Mouse (Mus musculus) CD4-positive, CD25-positive, alpha-beta regulatory T cell, adult 2 months (primary cell): ENCODE data around the gene Pecr.

ENCODE experiments used
- DNase-seq: peaks from one replicate; pipeline ENCODE4 v3.0.0-alpha.2; 2012; ENCODE audit warnings: low read depth, low spot score

Pecr gene

DNA sequence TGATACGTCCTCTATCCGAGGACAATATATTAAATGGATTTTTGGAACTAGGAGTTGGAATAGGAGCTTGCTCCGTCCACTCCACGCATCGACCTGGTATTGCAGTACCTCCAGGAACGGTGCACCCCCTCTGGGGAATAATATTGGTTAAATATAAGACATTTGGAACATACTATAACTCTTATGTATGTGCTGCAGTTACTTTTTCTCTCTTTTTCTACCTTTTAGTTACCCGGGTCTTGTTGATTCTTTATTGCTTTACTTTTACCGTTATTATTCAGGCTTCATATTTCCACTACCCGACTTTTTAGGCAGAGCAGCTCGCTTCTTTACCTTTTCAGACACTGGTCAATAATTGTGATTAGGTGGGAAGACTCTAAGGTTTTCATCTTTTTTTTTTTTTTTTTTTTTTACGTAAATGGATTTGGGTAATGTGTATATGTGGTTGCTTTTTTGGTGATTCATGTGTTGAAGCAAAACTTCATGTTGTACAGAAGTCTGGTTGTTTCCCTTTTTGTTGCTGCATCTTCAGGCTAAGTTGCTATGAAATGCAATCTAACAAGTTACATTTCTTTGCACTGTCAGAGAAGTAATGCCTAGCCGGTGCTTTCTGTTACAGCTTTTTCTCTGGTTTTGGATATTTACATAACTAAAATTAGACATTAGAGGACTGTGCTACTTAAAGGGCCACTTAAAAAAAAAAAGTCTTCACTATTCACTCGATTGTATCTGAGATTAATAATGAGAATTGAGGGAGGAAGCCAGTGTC lies 46.9 kb downstream of the Pecr start:
- DNase-seq: no peak

DNA sequence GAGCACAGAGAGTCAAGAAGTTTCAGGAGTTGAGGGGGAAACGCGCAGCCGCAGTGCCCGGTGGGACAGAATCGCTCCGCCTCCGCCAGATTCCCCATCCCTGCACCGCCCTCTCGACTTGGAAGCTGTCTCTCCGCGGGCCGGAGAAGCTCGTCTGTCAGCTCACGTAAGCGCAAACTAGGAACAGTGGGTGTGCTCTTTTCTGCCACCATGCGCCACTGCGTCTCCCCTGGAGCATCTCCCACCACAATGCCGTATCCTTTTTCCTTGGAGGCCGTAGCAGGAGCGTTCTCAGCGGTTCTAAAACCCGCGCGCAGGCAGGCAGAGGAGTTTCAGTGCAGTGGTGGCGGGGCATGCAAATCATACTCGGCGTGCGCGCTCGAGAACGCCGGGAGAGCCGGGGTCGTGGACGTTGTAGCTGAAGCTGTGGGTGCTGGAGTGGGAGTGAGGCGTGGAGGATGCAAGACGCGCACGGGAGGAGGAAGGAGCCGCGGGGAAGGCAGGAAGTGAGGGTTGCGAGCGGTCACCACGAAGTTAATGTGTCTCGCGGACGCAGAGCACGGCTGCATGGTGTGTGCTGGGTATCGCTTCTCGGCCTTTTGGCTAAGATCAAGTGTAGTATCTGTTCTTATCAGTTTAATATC lies 47.6 kb downstream of the Pecr start:
- peak; percentile 59 for DNase-seq

DNA sequence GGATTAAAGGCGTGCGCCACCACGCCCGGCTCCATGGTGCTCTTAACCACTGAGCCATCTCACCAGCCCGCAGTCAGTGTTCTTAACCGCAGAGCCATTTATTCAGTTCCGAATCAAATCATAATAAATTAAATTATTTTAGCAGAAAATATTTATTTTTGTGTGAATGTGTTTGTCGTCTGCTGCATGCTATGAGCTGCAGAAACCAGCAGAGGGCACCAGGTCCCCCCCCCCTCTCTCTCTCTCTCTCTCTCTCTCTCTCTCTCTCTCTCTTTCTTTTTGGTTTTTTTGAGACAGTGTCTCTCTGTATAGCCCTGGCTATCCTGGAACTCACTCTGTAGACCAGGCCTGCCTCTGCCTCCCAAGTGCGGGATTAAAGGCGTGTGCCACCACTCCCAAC lies 51.5 kb downstream of the Pecr start:
- peak; percentile 34 for DNase-seq

DNA sequence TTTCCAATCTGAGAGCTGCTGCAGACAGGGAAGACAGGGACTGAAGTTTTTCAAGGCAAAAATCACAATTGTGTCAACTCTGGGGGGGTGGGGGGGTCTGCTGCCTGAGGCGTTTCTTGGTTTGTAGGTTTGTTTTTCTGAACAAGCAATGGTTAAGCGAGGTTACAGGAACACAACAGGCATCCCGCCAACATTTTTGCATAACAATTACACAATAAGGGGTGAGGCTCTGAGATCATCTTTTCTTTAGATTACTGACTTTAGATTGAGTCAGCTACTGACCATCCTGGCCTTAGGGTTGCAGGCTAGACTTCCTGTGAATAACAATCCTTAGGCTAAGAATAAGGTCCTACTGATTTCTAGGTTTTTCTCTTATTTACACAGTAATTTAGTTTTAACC lies 55.1 kb downstream of the Pecr start:
- DNase-seq: no peak

DNA sequence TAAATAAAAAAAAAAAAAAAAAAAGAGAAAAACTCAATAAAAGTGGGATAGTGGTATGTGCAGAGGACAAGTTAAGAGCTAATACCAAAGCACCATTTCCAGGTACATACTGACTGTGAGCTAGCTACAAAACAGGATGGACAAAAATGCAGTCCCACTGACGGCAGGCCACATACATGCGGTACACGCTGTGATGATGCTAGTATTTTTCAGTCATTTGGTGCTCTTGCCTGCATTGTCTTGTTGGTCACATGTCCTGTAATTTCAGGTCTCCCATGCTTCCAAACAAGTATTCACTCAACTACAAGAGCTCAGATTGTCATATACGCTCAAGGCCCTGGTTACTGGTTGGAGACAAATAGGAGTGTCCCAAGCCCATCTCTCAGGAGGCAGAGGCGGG lies 56.6 kb downstream of the Pecr start:
- DNase-seq: no peak

DNA sequence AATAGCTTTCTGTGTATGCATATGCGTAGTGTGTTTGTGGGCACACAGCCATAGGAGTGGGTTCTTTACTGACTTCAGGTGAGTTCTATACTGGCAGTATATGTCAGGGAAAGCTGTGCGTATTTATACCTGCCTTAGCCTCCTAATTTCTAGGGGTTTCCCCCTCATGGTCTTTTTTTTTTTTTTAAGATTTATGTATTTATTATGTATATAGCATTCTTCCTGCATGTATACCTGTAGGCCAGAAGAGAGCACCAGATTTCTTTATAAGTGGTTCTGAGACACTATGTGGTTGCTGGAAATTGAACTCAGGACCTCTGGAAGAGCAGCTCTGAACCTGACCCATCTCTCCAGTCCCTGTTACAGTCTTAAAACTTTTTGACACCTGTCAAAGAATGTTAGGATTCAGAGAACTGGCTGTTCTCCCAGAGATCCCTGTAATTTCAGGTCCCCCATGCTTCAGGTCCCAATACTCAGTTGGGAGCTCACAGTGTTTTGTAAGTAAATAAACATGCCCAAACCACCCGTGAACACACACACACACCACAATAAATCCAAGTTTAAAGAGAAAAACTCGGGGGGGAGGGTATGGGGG lies 57.1 kb downstream of the Pecr start:
- no peak for DNase-seq

DNA sequence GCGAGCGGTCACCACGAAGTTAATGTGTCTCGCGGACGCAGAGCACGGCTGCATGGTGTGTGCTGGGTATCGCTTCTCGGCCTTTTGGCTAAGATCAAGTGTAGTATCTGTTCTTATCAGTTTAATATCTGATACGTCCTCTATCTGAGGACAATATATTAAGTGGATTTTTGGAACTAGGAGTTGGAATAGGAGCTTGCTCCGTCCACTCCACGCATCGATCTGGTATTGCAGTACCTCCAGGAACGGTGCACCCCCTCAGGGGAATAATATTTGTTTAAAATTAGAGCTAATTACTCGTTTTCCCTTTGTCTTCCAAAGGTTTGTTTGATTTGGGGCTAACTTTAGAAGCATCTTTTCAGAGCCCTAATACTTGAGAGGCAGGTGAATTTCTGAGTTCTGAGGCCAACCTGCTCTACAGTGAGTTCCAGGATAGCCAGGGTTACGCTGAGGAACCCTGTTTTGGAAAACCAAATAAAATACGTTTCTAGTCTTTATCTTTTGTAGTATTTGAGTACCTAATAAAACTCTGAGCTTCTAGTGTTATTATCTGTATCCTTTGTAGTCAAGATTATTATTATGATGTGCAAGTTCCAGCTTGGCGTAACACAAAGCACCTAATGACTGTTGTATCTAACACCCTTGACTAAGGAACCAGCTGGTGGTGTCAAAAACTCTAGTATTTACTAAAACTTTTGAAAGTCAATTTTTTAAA lies 57.8 kb downstream of the Pecr start:
- peak; percentile 58 for DNase-seq

DNA sequence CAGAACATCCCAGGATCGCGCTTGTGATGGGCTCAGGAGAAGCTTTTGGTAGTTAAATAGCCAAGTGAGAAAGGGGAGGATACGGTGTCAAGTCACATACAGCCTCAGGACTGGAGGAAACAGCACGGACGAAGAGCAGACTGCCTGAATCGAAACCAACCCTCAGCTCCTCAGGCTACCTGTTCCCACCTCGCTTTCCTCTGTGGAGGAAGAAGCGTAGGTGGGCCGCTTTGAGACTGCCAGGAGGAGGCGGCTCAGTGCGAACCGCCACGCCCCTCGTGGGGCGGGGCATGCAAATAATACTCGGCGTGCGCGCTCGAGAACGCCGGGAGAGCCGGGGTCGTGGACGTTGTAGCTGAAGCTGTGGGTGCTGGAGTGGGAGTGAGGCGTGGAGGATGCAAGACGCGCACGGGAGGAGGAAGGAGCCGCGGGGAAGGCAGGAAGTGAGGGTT lies 58.4 kb downstream of the Pecr start:
- DNase-seq: peak; percentile 91

DNA sequence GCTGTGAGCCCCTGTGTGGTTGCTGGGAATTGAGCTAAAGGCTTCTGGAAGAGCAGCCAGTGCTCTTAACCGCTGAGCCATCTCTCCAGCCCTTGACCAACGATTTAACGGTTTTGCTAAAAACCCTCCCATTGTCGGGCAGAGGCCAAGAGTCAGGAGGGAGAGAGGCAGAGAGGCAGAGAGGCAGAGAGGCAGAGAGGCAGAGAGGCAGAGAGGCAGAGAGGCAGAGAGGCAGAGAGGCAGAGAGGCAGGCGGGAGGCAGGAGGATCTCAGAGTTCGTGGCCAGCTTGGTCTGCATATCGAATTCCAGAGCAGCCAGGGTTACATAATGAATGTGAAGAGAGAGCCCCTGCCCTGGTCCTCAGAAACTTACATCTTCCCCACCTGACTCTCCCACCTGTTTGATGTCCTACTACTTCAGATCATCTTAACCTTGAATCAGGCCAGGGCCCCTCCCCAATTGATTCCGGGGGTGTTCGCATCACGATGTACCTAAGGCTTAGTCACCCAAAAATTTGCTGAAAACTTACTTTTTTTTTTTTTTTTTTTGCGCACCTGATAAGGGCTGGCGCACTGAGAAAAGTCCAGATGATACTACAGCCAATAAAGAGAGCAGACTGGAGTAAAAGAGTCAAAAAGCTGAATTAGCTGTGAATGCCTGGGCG lies 58.9 kb downstream of the Pecr start:
- peak; percentile 33 for DNase-seq

DNA sequence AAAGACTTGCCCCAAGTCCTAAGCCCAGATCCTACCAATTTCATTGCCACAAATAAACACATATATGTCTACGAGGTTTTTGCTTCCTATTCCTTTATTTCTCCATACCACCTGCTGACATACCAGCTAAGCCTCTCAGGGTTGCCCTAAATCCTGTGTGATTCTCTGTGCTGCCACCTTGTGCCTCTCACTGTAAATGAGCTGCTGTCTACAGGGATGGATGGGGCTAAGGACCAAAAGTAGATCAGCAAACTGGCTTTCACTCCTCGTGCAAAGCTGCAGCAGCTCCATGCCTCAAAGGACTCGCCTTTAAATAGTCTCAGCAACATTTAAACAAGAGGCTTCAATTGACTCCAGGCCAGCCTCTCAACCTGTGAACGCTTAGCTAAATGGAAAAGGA lies 64.1 kb downstream of the Pecr start:
- DNase-seq: peak; percentile 31

DNA sequence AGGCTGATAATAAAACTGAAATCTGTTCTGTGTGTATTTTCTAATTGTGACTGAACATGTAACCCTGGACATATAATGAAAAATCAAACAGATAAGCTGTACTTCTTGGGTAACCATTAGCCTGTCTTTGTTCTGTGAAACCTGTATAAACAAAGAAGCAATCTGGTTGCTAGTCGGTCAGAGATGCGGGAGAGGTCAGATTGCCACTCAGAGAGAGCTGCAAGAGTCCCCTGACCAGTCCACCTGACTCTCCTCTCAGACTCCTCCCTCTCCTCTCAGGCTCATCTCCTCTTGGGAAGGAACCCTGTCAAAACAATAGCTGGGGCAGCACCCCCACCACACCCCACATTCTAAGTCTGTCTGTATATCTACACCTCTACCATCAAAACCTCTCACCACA lies 65.0 kb downstream of the Pecr start:
- no peak for DNase-seq

DNA sequence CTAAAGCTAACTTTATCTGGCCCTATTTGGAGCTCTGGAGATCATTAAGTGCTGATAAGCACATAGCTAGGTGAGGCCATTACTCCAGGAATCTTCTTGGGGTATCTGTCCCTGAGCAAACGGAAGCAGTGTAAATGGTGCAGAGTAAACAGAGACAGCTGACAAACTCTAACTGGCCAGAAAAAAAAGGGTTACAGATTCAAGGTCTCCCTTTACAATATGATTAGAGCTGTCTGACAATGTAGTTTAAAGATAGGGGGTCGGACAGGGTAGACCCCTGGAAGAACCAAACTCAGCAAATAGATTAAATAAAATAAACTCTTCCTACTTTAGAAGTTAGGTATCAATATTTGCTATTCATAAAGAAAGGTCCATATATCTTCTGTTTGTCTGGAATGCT lies 65.5 kb downstream of the Pecr start:
- DNase-seq: no peak

DNA sequence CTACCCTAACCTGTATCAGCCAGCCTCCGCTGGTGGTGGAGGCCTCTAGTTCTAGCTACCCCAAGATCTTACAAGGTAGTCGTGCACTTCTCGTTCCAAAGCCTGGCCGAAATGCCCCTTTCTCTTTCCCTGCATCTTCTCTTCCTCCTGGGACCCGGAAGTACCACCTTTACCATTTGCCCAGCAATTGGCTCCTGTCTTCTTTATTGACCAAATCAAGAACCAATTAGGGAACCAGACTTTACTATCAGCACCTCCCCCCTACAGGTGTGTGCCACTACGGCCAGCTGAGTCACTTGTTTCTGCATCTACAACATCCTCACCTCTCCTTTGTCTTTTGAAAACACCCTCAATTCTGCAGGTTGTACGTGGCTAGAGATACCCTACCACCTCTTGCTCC lies 67.4 kb downstream of the Pecr start:
- no peak for DNase-seq

DNA sequence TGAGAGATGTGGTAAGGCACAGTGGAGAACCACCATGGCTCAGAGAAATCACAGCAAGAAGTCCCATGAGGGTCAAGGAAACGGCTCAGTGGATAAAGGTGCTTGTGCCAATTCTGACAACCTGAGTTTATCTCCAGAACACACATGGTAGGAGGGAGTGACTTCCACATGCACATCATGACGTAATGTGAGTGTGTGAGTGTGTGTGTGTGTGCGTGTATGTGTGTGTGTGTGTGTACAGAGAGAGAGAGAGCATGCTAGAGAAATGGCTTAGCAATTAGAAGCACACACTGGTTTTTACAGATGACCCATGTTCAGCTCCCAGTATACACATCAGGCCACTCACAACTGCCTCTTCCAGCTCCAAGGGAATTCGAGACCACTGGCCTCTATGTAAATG lies 68.9 kb downstream of the Pecr start:
- no peak for DNase-seq

DNA sequence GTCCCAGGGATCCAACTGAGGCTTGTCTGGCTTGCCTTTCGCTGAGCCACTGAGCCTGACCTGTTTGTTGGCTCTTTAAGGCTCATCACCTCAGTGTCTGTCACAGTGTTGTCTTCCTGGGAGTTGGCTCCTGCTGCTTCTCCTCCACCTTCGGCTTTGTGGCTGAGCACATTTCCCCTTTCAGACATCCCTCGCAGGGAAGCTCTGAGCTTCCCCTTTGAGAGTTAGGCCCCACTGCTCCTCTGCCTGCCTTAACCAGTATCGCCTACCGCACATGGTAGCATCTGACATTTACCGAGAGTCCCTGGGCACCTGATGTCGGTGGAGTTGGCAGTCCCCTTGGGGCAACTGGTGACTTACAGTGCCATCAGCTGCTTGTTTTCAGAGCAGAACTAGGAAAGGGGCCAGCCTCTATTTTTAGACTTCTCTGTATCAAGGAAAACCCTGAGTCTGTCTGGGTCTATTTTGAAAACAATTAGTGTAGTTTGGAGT lies 69.6 kb downstream of the Pecr start:
- no peak for DNase-seq

DNA sequence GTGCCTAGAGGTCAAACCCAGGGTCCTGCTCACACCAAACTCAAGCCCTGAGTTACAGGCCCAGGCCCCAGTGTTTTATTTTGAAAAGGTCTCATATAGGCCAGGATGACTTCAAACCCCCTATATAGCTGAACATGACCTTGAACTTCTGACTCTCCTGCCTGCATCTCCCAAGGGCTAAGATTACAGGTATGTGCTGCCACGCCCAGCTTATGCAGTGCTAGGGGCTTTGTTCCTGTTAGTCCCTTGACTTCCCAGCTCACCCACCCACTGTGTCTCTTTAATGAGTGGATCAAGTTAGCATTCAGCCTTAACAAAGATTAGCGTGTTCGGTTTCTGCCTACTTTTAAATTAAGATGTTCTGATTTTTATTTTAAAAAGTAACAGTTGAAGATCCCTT lies 70.2 kb downstream of the Pecr start:
- DNase-seq: no peak

DNA sequence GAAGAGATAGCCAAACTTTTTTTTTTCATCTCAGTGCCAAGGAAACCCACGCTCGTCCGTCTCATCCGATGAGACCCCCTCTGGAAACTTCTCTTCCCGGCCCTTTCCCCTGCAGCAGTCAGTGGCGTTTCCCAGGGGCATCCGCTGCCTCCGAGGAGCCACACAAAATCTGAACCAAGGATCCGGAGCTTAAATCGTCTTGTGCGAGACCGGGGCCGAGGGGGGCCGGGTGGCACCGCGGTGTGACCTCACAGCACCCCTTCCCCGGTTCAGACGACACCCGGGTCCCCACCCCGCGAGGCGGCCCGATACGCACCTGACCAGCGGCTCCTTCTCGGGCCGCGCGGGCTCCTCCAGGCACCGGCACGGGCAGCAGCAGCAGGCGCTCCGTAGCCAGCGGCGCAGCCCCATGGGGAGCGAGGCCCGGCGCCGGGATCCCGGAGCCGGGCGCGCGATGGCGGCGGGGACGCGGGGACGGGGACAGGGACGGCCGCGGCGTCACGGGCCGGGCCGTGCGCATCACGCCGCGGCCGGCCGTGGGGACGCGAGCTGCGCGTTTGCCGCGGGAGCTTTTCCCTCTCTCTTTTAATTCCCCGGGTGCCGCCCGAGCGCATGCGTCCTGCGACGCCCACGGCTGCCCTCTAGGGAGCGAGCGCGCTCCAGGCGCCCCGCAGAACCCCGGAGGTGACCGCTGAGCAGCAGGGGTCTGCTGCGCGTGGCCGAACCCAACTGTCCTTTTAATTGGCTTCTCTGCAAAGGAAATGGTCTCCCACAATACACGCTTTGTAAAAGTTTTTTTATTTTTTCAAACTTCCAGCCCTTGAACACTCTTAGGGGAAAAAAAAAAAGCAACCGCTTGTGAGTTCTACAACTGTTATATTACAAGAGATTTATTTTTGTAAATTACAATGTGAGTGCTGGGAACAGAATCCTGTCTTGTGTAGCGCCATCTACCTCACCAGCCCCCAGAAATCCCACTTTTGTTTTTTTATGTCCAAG lies 72.1 kb downstream of the Pecr start, which contains the start of gene Mreg:
TSS of gene Mreg (minus strand) at position 607 of the 999 bp plus-strand sequence.
- DNase-seq: peak; percentile 58

DNA sequence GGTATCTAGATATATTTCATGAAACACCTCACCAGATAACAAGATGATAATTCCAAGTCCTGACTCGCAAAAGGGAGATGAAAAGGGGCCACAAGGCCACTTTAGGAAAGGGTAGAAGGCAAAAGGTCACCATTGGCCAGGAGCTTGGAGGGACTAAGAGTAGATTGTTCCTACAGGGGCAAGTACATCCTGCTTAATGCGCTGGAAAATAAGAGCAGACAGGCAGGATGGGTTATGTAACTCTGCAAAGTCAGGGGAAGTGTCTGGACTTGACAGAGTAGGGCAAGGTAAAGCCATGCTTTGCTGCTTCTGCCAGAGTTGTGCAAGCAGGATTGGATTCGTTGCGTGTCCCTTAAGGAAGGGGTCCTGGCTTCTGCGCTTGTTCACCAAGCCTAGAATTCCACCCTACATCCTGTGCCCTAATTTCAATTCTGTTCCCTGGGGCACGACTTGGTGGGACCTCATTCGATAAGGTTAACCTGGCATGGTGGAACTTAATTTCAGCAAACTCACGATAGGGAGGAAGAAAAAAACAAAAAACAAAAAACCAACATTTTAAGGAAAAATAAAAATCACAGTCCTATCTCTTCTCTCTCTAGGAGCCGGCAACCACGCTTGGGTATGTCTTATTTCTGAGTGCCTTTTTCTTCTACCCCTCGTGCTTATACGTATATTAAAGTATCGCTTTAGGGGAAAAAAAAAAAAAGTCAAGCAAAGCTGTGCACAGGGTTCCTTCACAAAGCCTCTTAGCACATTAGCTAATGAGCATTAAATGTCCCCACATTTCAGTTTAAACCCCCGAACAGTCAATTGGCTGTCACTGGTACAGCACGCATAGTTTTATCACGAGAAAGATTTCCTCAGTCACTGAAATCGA lies 73.1 kb downstream of the Pecr start:
- DNase-seq: no peak
